Mouse (Mus musculus) heart, adult 2 months (tissue): ENCODE measurements at regions not wholly inside any gene's neighbourhood (a gene's known extent, or its start where the extent isn't known, plus 50 kb on each side); places are given as distances from the start of the nearest gene placed in this dataset.

ENCODE experiments used
- CTCF ChIP-seq: fragments of 200-600 bp; IDR thresholded peaks from 2 replicates; pipeline ENCODE4 v1.8.1; 2022; ENCODE audit warnings: antibody characterized with exemption, mild to moderate bottlenecking, moderate library complexity
- POLR2A ChIP-seq: fragments of 200-500 bp; IDR thresholded peaks from 2 replicates; pipeline ENCODE4 v1.6.1; 2011; ENCODE audit warnings: mild to moderate bottlenecking, low read depth, low read length, control low read depth; ENCODE audit not compliant: insufficient read depth

DNA sequence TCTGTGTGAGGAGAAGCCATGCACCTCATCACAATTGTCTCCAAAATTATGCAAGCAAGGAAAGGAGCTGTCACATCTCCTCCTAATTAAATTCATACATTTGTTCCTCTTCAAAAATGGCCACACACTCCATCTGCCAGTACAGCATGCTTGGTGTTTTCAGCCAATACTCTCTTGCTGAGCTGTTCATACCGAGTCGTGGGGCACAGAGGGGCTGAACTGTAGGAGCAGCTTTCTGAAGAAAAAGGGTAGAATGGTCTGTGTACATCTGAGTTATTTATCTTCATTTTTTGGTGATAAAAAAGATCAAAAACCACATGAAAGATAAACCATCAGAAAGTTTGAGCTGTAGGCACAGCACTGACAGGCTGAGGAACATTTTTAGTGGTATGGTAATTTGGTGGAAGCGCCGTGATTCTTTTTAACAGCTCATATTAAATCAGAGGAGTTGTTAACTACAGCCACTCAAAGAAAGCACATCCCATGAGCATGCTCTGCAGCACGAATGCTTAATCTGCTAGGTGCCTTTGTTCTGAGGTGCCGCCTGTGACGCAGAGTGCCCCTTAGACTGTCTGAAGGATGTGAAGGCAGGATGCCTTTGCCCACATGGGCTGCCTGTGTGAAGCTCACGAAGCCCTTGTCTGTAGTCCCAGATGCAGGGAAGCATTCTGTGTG lies 573.8 kb downstream of the Dcdc2c start:
- no peak for TF ChIP-seq CTCF
- no peak for TF ChIP-seq POLR2A
